Comparison of ENCODE assay signal across 9 mouse cellular contexts in genomic region chr6:30460750-30461446, GRCm38 (mm10). TPM values are rescaled to one million over a fixed set of nuclear protein-coding genes. Genes with fewer than 3 reads are reported as not detected.
DNase-seq lines count a peak whose midpoint lies in the region; ATAC-seq and TF ChIP-seq lines count a peak whose summit lies in the region.
"Had no signal": no experiment of that assay in that cellular context is flagged by ENCODE, and none has a peak within 500 bp of the region (broad histone marks: within the 10 kb centered on the region; RNA-seq: fewer than 3 reads in every experiment).

No protein-coding gene starts in this region.

- peak overlapping the region; percentile 55 for H3K9ac ChIP-seq in hindbrain, postnatal 0 days (replicated peaks; ENCODE audit: low read length)

- DNase-seq in ES-CJ7 (ENCODE audit: low read depth, low spot score), result peak; percentile 98
- peak; percentile 85 to 93 for DNase-seq in cerebellum, adult 2 months
- peak; percentile 96 for DNase-seq in forelimb bud, embryonic 11.5 days (ENCODE audit: low read depth, low spot score)
- DNase-seq in hindbrain, postnatal 0 days (ENCODE audit: low spot score), result peak; percentile 96
- peak; percentile 77 to 78 for DNase-seq in layer of hippocampus, postnatal 36 days
- peak; percentile 68 for DNase-seq in lung, postnatal 10 days
- peak; percentile 80 for DNase-seq in right cerebral cortex, postnatal 14 days
- DNase-seq in urinary bladder, postnatal 10 days (ENCODE audit: low spot score), result no peak

- no peaks in the 10 kb centered on the region for H3K36me3 ChIP-seq in hindbrain, postnatal 0 days (ENCODE audit: insufficient read depth, low read length)

- no peaks in the 10 kb centered on the region for H3K9me3 ChIP-seq in hindbrain, postnatal 0 days (ENCODE audit: low read length)

- TF ChIP-seq CTCF in cerebellum, adult 2 months (IDR thresholded peaks at IDR 0.05; ENCODE audit: borderline replicate concordance, insufficient read depth, low read depth, low read length), result no peak
- no peak for TF ChIP-seq CTCF in hindbrain, postnatal 0 days (IDR thresholded peaks at IDR 0.05; ENCODE audit: low read depth)

- TF ChIP-seq POLR2A in cerebellum, adult 2 months (IDR thresholded peaks at IDR 0.05; ENCODE audit: borderline replicate concordance, insufficient read depth, low read length), result peak; percentile 27; the same call in 1 of the 2 replicates

- H3K27ac ChIP-seq in cerebellum, adult 2 months (ENCODE audit: insufficient read depth, low read length), result peak overlapping the region; percentile 99
- peak overlapping the region; percentile 96 for H3K27ac ChIP-seq in hindbrain, postnatal 0 days

- H3K4me3 ChIP-seq in cerebellum, adult 2 months (replicated peaks; ENCODE audit: insufficient read depth, low read depth, low read length), result no peak overlapping the region
- H3K4me3 ChIP-seq in hindbrain, postnatal 0 days (ENCODE audit: low read length), result no peak overlapping the region

- H3K4me2 ChIP-seq in hindbrain, postnatal 0 days (ENCODE audit: low read depth, low read length), result peak overlapping the region; percentile 58

- 6% methylated on average over 19 of the region's 19 CpGs for WGBS in cerebellum, adult 2 months
- WGBS in hindbrain, postnatal 0 days, result 14% methylated on average over 19 of the region's 19 CpGs

- ATAC-seq in hindbrain, postnatal 0 days, result peak; percentile 97

- H3K4me1 ChIP-seq in cerebellum, adult 2 months (ENCODE audit: control insufficient read depth, insufficient read depth, low read length), result peaks cover 37% of the 10 kb centered on the region
- H3K4me1 ChIP-seq in hindbrain, postnatal 0 days (ENCODE audit: insufficient read depth, low read length), result peaks cover 25% of the 10 kb centered on the region

- H3K27me3 ChIP-seq in cerebellum, adult 2 months (ENCODE audit: control insufficient read depth, insufficient read depth, low read length), result no peaks in the 10 kb centered on the region
- no peaks in the 10 kb centered on the region for H3K27me3 ChIP-seq in hindbrain, postnatal 0 days (ENCODE audit: insufficient read depth, low read length)

RNA-seq across cellular contexts. Expression of gene Tmem209, which starts 48.7 kb away (rescaled TPM):
- polyA plus RNA-seq in cerebellum, adult 2 months (2012; rRNA removed), result 33.9 and 36.7 TPM in 2 replicates
- 35.3 and 50.0 TPM in 2 replicates for total RNA-seq in hindbrain, postnatal 0 days (2014; rRNA removed)
- polyA plus RNA-seq in hindbrain, postnatal 0 days (2015; fragmentation: Nextera tagmentation; extraction: Ambion mirVana), result 23.2 and 25.0 TPM in 2 replicates
- 10 to 100 TPM; 19.2 to 25.2 TPM for total RNA-seq in layer of hippocampus, postnatal 36 days (2021)

RNA-seq across cellular contexts. Expression of gene Ssmem1, which starts 48.8 kb away (rescaled TPM):
- polyA plus RNA-seq in cerebellum, adult 2 months (2012; rRNA removed), result 0.08 and 0.17 TPM in 2 replicates
- 0.26 TPM in 1 of 2 replicates, not detected in the other for total RNA-seq in hindbrain, postnatal 0 days (2014; rRNA removed)
- 0.18 and 0.39 TPM in 2 replicates for polyA plus RNA-seq in hindbrain, postnatal 0 days (2015; fragmentation: Nextera tagmentation; extraction: Ambion mirVana)
- total RNA-seq in layer of hippocampus, postnatal 36 days (2021), result 1 to 10 TPM in 1 of 2 experiments, under 1 TPM in 1; 0.70 to 1.2 TPM
- total RNA-seq: neutrophil, adult 5-6 weeks had no signal

RNA-seq across cellular contexts. Expression of gene Klhdc10, which starts 59.2 kb away (rescaled TPM):
- 84.2 and 90.8 TPM in 2 replicates for polyA plus RNA-seq in cerebellum, adult 2 months (2012; rRNA removed)
- 97.1 and 103 TPM in 2 replicates for total RNA-seq in hindbrain, postnatal 0 days (2014; rRNA removed)
- 20.6 and 23.2 TPM in 2 replicates for polyA plus RNA-seq in hindbrain, postnatal 0 days (2015; fragmentation: Nextera tagmentation; extraction: Ambion mirVana)
- 10 to 100 TPM; 95.9 to 97.0 TPM for total RNA-seq in layer of hippocampus, postnatal 36 days (2021)
